Mouse (Mus musculus) layer of hippocampus, adult 2 months (tissue): ENCODE results near the gene Nod1. TPM values are rescaled to one million over a fixed set of nuclear protein-coding genes. Genes with fewer than 3 reads are reported as not detected.

Experiments used
- DNase-seq, 2 experiments: peaks; one replicate each; pipeline ENCODE4 v3.0.0; 2022; ENCODE audit warnings: low spot score in 2 of 2
- H3K27ac ChIP-seq: fragments of 200-600 bp; 2 replicates; pipeline ENCODE4 v1.8.1; 2022
- H3K4me3 ChIP-seq: fragments of 200-600 bp; 2 replicates; pipeline ENCODE4 v1.8.1; 2022; ENCODE audit warnings: mild to moderate bottlenecking
- CTCF ChIP-seq: fragments of 200-600 bp; conservative IDR thresholded peaks from 2 replicates; pipeline ENCODE4 v1.8.1; 2022; ENCODE audit warnings: antibody characterized with exemption, mild to moderate bottlenecking, moderate library complexity
- total RNA-seq, 2 experiments: library from RNA; stranded (reverse); gene quantifications; 2 replicates each; pipeline ENCODE4 v1.2.3; 2021

The Nod1 gene
- total RNA-seq, 2 experiments from 2014 or later = 4.9 TPM

GRCm38 (mm10) chr6:55002438-55002837 is 30.0 kb upstream of the Nod1 start:
- Histone ChIP-seq H3K27ac (no peak overlapping the region), H3K4me3 (no peak overlapping the region)
- TF ChIP-seq CTCF = no peak
- DNase-seq = no peak

GRCm38 (mm10) chr6:55001320-55001719 is 28.9 kb upstream of the Nod1 start:
- no peak for DNase-seq
- TF ChIP-seq CTCF = no peak
- no peak overlapping the region for H3K4me3 ChIP-seq
- no peak overlapping the region for H3K27ac ChIP-seq

GRCm38 (mm10) chr6:54997726-54998125 is 25.3 kb upstream of the Nod1 start:
- no peak for DNase-seq
- TF ChIP-seq CTCF = no peak

GRCm38 (mm10) chr6:54996361-54996760 is 23.9 kb upstream of the Nod1 start:
- TF ChIP-seq CTCF = no peak
- H3K27ac ChIP-seq = no peak overlapping the region

More at GRCm38 (mm10) chr6:54997726-54998125, 25.3 kb upstream of the Nod1 start:
- H3K4me3 ChIP-seq = no peak overlapping the region
- no peak overlapping the region for H3K27ac ChIP-seq

GRCm38 (mm10) chr6:54992734-54993260 is 20.4 kb upstream of the Nod1 start, which contains the start of gene Ggct:
TSS of gene Ggct (minus strand) at chr6:54992950.
- TF ChIP-seq CTCF = peak; percentile 77
- H3K27ac ChIP-seq = peak within 1 kb of the TSS; percentile 89
- DNase-seq = peak; percentile 94 to 97
- H3K4me3 ChIP-seq = peak within 1 kb of the TSS; percentile 69

More at GRCm38 (mm10) chr6:54996361-54996760, 23.9 kb upstream of the Nod1 start:
- DNase-seq = no peak
- no peak overlapping the region for H3K4me3 ChIP-seq

GRCm38 (mm10) chr6:54992141-54992540 is 19.7 kb upstream of the Nod1 start:
- DNase-seq = no peak
- H3K4me3 ChIP-seq = peak overlapping the region; percentile 69
- H3K27ac ChIP-seq = peak overlapping the region; percentile 89
- TF ChIP-seq CTCF = no peak

DNA sequence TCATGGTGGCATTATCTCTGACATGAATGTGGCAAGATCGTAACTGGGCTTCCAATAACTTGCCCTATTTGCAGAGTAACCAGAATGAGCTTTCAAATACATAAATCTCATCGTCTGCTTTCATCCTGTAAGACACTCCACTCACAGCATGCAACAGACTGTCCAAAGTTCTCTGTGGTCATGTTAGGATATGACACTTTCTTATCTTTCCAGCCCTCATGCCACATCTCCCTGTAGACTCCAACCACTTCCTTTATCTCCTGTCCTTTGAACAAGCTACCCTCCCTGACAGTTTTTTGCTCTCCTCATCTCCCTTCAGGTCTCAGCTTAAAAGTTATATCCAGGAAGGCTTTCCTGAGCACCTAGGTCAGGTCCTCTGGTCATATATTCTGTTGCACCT is 18.8 kb upstream of the Nod1 start:
- no peak for TF ChIP-seq CTCF
- DNase-seq = no peak
- no peak overlapping the region; the same call in 1 of the 2 replicates for H3K4me3 ChIP-seq

GRCm38 (mm10) chr6:54988141-54988540 is 15.7 kb upstream of the Nod1 start:
- H3K4me3 ChIP-seq = no peak overlapping the region
- TF ChIP-seq CTCF = no peak
- no peak overlapping the region for H3K27ac ChIP-seq
- no peak for DNase-seq

More for the DNA sequence above, 18.8 kb upstream of the Nod1 start:
- H3K27ac ChIP-seq = no peak overlapping the region

DNA sequence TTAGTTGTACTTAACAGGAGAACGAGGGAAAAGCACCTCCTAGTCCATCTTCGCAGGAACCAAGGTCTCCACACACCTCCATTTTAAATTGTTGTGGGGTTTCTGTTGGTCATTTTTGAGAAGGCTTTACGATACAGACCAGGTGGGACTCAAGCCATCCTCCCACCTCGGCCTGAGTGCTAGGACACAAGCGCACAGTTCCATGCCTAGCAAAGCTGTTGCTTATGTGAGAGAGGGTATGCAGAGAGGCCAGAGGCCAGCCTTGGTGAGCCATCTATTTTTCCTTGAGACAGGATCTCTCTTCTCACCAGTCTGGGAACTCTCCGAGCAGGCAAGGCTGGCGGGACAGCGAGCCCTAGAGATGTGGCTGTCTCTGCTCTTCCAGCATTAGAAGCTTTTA is 11.7 kb upstream of the Nod1 start:
- no peak overlapping the region for H3K27ac ChIP-seq
- H3K4me3 ChIP-seq = no peak overlapping the region
- no peak for DNase-seq
- no peak for TF ChIP-seq CTCF

GRCm38 (mm10) chr6:54983526-54984050 is 11.2 kb upstream of the Nod1 start:
- DNase-seq = no peak
- Histone ChIP-seq H3K4me3 (no peak overlapping the region), H3K27ac (no peak overlapping the region)
- no peak for TF ChIP-seq CTCF

GRCm38 (mm10) chr6:54979426-54979825 is 7.0 kb upstream of the Nod1 start:
- no peak for DNase-seq
- TF ChIP-seq CTCF = no peak
- Histone ChIP-seq H3K27ac (no peak overlapping the region), H3K4me3 (no peak overlapping the region)

DNA sequence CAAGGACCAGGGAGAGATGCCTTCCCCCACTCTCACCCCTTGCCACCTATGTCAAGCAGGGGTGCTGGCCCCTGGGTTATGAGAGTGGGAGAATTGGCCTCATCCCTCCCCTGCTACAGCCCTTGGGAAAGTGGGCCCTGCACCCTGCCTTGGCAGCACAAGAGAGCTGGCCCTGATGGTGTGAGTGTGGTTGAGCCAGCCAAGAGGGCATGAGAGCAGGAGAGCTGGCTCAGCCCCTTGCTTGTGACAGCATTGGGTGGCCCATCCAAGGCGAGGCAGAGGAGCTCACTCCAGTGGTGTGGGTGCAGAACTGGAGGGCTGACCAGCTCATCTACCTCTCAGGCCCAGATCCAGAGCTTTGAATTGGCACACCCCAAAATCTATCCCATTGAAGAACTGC is 3.2 kb upstream of the Nod1 start:
- no peak overlapping the region for H3K27ac ChIP-seq

DNA sequence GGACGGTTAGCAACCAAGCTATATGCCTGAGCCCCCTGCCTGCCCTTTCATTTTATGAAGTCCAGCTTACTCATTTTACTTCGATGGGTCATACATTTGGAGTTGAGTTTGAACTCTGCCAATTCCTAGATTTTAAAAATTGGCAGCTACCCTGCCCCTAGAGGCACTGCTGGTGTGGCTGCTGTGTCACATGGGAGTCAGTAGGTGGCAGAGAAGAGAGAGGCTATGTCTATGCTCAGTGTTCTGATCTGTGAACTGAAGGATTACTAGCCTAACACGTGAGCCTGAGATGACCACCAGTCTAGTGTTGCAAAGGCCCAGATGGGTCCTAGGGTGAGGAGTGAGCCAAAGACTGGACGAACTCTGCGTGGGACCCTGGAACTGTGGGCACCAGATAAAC is 2.1 kb upstream of the Nod1 start:
- peak; percentile 77 for TF ChIP-seq CTCF
- H3K27ac ChIP-seq = no peak overlapping the region
- H3K4me3 ChIP-seq = no peak overlapping the region
- DNase-seq = no peak

More for the DNA sequence above, 3.2 kb upstream of the Nod1 start:
- TF ChIP-seq CTCF = no peak
- no peak overlapping the region for H3K4me3 ChIP-seq
- no peak for DNase-seq

GRCm38 (mm10) chr6:54972929-54973211 is 458 bp upstream of the Nod1 start:
- H3K27ac ChIP-seq = peak overlapping the region; percentile 74
- TF ChIP-seq CTCF = no peak; the same call in 1 of the 2 replicates
- peak overlapping the region; percentile 71 for H3K4me3 ChIP-seq
- no peak for DNase-seq
